Mouse (Mus musculus) lung, adult 2 months (tissue): ENCODE measurements at regions not wholly inside any gene's neighbourhood (a gene's known extent, or its start where the extent isn't known, plus 50 kb on each side); places are given as distances from the start of the nearest gene placed in this dataset.

Experiments used
- DNase-seq: peaks from one replicate; pipeline ENCODE4 v3.0.0; 2022
- H3K4me1 ChIP-seq: fragments of 200-500 bp; 2 replicates; pipeline ENCODE4 v1.6.1; 2011; ENCODE audit warnings: low read length; ENCODE audit not compliant: control insufficient read depth, insufficient read depth
- H3K4me3 ChIP-seq: fragments of 200-500 bp; replicated peaks from 2 replicates; pipeline ENCODE3; 2011; ENCODE audit warnings: low read depth, mild to moderate bottlenecking, control low read depth, low read length; ENCODE audit errors: extremely low read depth
- CTCF ChIP-seq: fragments of 200-500 bp; IDR thresholded peaks from 2 replicates; pipeline ENCODE4 v1.5.1; 2011; ENCODE audit warnings: mild to moderate bottlenecking, low read length, control low read depth; ENCODE audit not compliant: insufficient read depth
- POLR2A ChIP-seq: fragments of 200-500 bp; IDR thresholded peaks from 2 replicates; pipeline ENCODE4 v1.6.1; 2011; ENCODE audit warnings: low read depth, mild to moderate bottlenecking, control low read depth, low read length, borderline replicate concordance; ENCODE audit errors: extremely low read depth
- WGBS: fragments of 180-500 bp; shearing (Covaris S2); methylation state at CpG from one replicate; pipeline ENCODE4 v1.1.7; 2018; 5-methylcytosine and 5-hydroxymethylcytosine counted together

DNA sequence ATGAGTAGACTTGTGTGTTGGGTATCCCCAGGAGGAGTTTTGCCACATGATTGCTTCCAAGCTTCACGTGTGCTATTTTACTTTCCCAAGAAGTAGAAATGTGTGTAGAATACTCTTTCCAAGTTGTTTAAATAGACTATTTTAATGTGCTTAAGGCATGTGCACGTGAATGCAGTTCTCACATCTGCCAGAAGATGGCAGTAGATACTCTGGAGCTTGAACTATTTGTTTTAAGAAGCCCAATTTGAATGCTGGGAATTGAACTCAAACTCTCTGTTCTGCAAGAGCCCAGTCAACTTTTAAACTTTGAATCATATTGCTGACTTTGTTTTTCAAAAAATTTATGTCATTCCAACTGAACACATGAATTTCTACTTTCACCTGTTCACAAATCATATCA lies 431.3 kb upstream of the Reg3g start:
- peak; percentile 9 for DNase-seq
- no peaks in the 10 kb centered on the region for H3K4me1 ChIP-seq
- 5% methylated on average over 2 of the region's 2 CpGs for WGBS
- no peak for TF ChIP-seq POLR2A
- no peak for TF ChIP-seq CTCF
- H3K4me3 ChIP-seq, result no peak overlapping the region

DNA sequence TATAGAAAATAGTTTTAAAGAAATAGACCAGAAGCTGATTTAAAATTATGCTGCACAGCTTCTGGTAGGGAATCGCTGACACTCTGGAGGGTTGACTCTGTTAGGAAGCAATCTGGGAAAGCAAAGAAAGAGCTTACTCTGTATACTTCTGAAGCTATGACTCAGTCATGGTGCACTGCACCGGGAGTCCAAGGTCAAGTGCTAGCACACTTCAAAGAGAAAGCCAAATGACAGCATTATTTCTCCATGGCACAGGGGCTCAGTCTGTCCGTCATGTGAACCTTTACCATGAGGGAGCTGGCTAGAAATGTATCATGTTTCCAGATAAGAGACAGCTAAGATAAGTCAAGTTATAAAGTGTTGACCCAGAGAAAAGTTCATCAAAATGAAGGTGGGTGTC lies 424.1 kb upstream of the Reg3g start:
- no peaks in the 10 kb centered on the region for H3K4me1 ChIP-seq
- TF ChIP-seq CTCF (no peak), POLR2A (no peak)
- 46% methylated on average over 3 of the region's 3 CpGs for WGBS
- no peak for DNase-seq
- H3K4me3 ChIP-seq, result no peak overlapping the region

DNA sequence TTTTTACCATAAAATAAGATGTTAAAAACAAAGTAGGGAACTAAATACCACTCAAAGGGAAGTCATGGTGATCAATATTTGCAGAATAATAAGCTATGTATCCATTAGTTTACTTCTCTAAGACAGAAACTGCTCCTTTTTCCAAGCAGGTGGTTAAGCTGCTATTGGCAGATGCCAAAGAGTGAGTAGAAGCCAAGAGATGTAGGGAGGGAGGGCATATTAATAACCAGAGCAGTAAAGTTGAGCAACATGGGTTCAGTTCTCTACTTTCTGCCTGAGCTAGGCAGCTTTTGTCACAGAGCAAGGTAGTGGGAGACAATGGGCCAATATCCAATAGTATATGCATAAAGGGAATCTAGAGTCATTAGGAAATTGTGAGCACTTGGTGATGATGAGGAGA lies 394.4 kb upstream of the Reg3g start:
- Histone ChIP-seq H3K4me3 (no peak overlapping the region), H3K4me1 (no peaks in the 10 kb centered on the region)
- no peak for DNase-seq
- TF ChIP-seq POLR2A, result no peak
- no peak for TF ChIP-seq CTCF

DNA sequence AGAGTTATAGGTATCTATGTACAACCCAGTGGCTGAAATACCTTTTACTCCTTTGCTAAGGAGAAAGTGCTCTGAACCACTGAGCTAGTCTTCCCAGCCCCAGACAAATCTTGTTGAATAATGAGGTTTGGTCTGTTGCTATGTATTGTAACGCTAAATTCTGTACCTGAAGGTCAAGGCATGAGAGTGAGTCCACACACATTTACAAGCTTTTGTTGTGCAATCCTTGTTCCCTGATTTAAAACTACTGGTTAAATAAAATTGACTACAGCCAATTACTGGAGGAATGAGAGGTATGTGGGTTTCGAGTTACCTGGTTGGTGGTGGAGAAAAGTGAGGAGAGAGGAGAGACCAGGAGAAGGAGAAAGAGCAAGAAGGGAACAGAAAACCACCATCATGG lies 372.6 kb upstream of the Reg3g start:
- Histone ChIP-seq H3K4me1 (no peaks in the 10 kb centered on the region), H3K4me3 (no peak overlapping the region)
- WGBS, result 51% methylated on average over 2 of the region's 2 CpGs
- no peak for DNase-seq
- TF ChIP-seq POLR2A (no peak), CTCF (no peak)

DNA sequence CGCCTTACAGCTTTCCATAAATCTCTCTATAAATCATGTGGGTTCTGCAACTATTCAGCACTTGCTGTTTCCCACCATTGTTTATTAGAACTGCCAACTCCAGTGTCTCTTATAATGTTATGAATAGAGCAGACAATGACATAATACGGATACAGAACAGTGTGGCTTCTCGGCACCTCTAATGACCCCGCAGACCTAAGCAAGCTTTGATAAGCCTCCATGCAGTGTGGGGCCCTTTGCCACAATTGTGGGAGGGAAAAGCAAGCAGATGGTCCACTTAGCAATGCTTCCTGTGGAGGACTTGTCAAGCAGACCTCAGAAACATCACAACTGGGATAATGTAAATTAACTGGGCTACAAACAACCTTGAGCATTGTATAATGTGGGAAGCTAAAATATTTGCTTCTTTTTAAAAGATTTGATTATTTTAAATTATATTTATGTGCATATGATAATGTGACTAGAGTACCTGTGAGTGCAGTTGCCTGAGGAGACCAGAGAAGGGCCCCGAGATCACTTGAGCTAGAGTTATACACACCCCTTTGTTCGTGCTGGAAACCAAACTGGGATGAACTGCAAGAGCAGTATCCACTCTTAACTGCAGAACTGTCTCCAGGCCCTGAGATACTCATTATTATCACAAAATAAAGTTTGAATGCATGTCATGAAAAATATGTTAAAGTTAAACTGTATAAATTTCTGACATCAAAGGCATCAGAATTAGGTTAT lies 357.4 kb upstream of the Reg3g start:
- no peak overlapping the region for H3K4me3 ChIP-seq
- whole genome bisulfite sequencing, result 36% methylated on average over 6 of the region's 6 CpGs
- TF ChIP-seq POLR2A (no peak), CTCF (no peak)
- no peak for DNase-seq
- H3K4me1 ChIP-seq, result no peaks in the 10 kb centered on the region

DNA sequence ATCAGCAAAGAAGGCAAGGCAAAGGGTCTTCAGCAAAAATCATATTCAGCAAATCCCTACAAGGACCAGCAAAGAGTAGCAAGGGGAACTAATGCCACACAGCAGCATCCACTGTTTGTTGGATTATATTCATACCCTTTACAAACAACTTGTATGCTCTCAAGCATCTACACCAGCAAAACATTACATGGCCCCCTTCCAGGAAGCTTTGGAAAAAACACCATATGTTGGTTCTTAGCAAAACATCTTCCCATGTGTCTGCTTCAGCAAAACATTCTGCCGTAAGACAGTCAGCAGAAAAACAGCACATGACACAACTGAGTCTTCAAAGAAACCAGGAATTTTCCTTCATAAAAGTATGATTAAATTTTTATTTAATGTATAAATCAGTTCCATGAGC lies 352.6 kb upstream of the Reg3g start:
- no peak overlapping the region for H3K4me3 ChIP-seq
- DNase-seq, result no peak
- TF ChIP-seq CTCF (no peak), POLR2A (no peak)
- H3K4me1 ChIP-seq, result no peaks in the 10 kb centered on the region
- 94% methylated on average over 1 of the region's 1 CpGs for WGBS

DNA sequence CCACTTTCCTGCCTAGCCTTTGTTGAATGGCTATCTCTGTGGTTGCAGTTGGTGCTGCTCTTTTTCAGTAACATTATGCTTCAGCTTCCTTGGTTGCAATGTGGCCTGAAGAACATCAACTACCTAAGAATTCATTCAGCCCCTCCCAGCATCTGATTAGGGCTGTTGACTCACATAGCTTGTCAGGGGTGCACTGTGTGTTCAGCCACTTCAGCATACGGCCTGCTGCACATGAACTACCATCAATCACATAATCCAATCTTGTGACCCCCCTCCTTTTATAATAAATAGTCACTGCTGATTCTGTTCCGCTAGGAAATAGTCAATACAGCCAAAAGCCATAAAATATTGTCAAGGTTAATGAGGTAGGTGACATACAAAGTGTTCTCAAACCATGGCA lies 328.3 kb upstream of the Reg3g start:
- no peak for DNase-seq
- 52% methylated on average over 2 of the region's 2 CpGs for WGBS
- TF ChIP-seq CTCF (no peak), POLR2A (no peak)
- Histone ChIP-seq H3K4me3 (no peak overlapping the region), H3K4me1 (no peaks in the 10 kb centered on the region)

DNA sequence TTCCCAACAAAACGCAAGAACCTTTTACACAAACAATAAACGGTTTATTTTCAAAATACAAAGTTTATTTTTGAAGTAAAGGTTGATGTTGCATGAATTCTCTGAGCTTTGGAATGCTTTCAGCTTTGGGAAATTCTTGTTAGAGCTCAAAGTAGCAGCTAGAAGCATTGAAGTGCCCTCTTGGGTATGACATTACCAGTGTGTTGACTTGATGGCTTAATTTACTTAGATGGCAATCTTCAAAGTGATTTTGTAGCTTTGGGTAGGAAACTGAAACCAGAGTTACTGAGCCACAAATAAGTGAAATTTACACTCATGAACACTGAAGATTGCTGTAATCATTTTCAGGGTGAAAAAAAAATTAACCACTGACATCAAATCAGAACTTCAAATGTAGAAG lies 320.3 kb upstream of the Reg3g start:
- no peaks in the 10 kb centered on the region for H3K4me1 ChIP-seq
- no peak overlapping the region for H3K4me3 ChIP-seq
- 67% methylated on average over 2 of the region's 2 CpGs for WGBS
- no peak for TF ChIP-seq POLR2A
- TF ChIP-seq CTCF, result no peak
- DNase-seq, result no peak

DNA sequence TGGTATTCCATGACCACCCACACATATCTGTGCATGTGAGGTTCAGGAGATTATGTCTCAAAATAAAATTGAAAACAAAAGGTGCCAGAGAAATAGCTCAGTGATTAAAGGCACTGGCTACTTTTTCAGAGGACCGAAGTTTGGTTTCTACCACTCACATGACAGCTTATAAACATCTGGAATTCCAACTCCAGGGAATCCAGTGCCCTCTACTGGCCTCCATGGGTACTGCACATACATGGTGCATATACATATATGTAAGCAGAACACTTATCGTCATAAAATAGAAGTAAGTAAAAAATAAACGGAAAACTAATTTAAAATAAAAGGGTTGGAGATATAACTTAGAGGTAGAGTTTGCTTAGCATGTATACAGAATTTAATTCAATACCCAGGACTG lies 288.9 kb upstream of the Reg3g start:
- DNase-seq, result no peak
- H3K4me1 ChIP-seq, result no peaks in the 10 kb centered on the region
- TF ChIP-seq CTCF, result no peak
- TF ChIP-seq POLR2A, result no peak
- H3K4me3 ChIP-seq, result no peak overlapping the region
- 92% methylated on average over 3 of the region's 3 CpGs for WGBS
